Mouse (Mus musculus) ES-E14 (cell line): ENCODE results near the gene Slit3.

Source experiments
- CHD2 ChIP-seq: IDR thresholded peaks from 2 replicates; pipeline ENCODE4 v1.6.1; 2014; ENCODE audit warnings: mild to moderate bottlenecking, low read depth, low read length, inconsistent platforms
- HCFC1 ChIP-seq: IDR thresholded peaks from 2 replicates; pipeline ENCODE4 v1.6.1; 2012; ENCODE audit warnings: low read length, inconsistent platforms, borderline replicate concordance; ENCODE audit not compliant: insufficient read depth
- MAFK ChIP-seq: IDR thresholded peaks from 2 replicates; pipeline ENCODE4 v1.6.1; 2014; ENCODE audit warnings: mild to moderate bottlenecking, low read depth, low read length, inconsistent platforms; ENCODE audit not compliant: insufficient read depth
- ZC3H11A ChIP-seq: IDR thresholded peaks from 2 replicates; pipeline ENCODE4 v1.6.1; 2012; ENCODE audit warnings: low read depth, mild to moderate bottlenecking, inconsistent platforms, low read length, borderline replicate concordance
- ZNF384 ChIP-seq: IDR thresholded peaks from 2 replicates; pipeline ENCODE4 v1.6.1; 2012; ENCODE audit warnings: low read depth, low read length, inconsistent platforms

- TF ChIP-seq CHD2 (no peak), MAFK (no peak), HCFC1 (no peak), ZNF384 (no peak), ZC3H11A (no peak)
Measured at GRCm38 (mm10) chr11:35472842-35473616, 352.0 kb downstream of the Slit3 start.
